Mouse (Mus musculus): Measurements from ENCODE around the gene Krcc1.
"Not testable (repeated sequence)": the region's sequence is repeated elsewhere in the genome, so short reads cannot be mapped to it uniquely, and the experiment has no call there.

Gene Krcc1

GRCm38 (mm10) chr6:71262142-71262833 lies 9.2 kb upstream of the Krcc1 start:
- DNase-seq (ENCODE audit: low spot score in 2 of 2), result no peak

- not testable (repeated sequence) for DNase-seq (ENCODE audit: low spot score in 2 of 2)
These were observed 3.9 kb upstream of the Krcc1 start for GRCm38 (mm10) chr6:71267603-71268002.

GRCm38 (mm10) chr6:71268929-71269685 lies 2.4 kb upstream of the Krcc1 start:
- no peak for DNase-seq (ENCODE audit: low spot score in 2 of 2)

GRCm38 (mm10) chr6:71269686-71270050 lies 1.8 kb upstream of the Krcc1 start:
- DNase-seq (ENCODE audit: low spot score in 2 of 2), result not testable (repeated sequence)

GRCm38 (mm10) chr6:71270301-71271056 lies 998 bp upstream of the Krcc1 start:
- peak in 1 of 2 experiments; percentile 3 for DNase-seq (ENCODE audit: low spot score in 2 of 2)

GRCm38 (mm10) chr6:71271057-71271388 lies 454 bp upstream of the Krcc1 start:
- no peak for DNase-seq (ENCODE audit: low spot score in 2 of 2)

- no peak for DNase-seq (ENCODE audit: low spot score in 2 of 2)
These were observed 852 bp downstream of the Krcc1 start for GRCm38 (mm10) chr6:71272316-71272741.

GRCm38 (mm10) chr6:71273715-71274114 lies 2.2 kb downstream of the Krcc1 start:
- DNase-seq (ENCODE audit: low spot score in 2 of 2), result no peak

- no peak for DNase-seq (ENCODE audit: low spot score in 2 of 2)
These were observed 3.1 kb downstream of the Krcc1 start for GRCm38 (mm10) chr6:71274621-71275020.

GRCm38 (mm10) chr6:71279418-71279817 lies 7.9 kb downstream of the Krcc1 start:
- DNase-seq (ENCODE audit: low spot score in 2 of 2), result no peak

GRCm38 (mm10) chr6:71293509-71293908 lies 22.0 kb downstream of the Krcc1 start:
- no peak for DNase-seq (ENCODE audit: low spot score in 2 of 2)

- DNase-seq (ENCODE audit: low spot score in 2 of 2), result no peak
These were observed 23.8 kb downstream of the Krcc1 start for GRCm38 (mm10) chr6:71295303-71295702.

GRCm38 (mm10) chr6:71298051-71298450 lies 26.6 kb downstream of the Krcc1 start:
- DNase-seq (ENCODE audit: low spot score in 2 of 2), result no peak

GRCm38 (mm10) chr6:71298751-71299150 lies 27.3 kb downstream of the Krcc1 start:
- DNase-seq (ENCODE audit: low spot score in 2 of 2), result peak in 1 of 2 experiments; percentile 14

GRCm38 (mm10) chr6:71302097-71302731 lies 30.7 kb downstream of the Krcc1 start:
- DNase-seq (ENCODE audit: low spot score in 2 of 2), result no peak

GRCm38 (mm10) chr6:71307486-71307885 lies 36.0 kb downstream of the Krcc1 start:
- no peak for DNase-seq (ENCODE audit: low spot score in 2 of 2)

GRCm38 (mm10) chr6:71321826-71322283 lies 50.4 kb downstream of the Krcc1 start, which contains the start of gene Smyd1:
Smyd1 (minus strand) TSS chr6:71322233.
- DNase-seq (ENCODE audit: low spot score in 2 of 2), result no peak

- DNase-seq (ENCODE audit: low spot score in 2 of 2), result no peak
These were observed 51.0 kb downstream of the Krcc1 start, which contains the start of gene Cd8b1 for GRCm38 (mm10) chr6:71322491-71322921. Cd8b1 (plus strand) TSS chr6:71322788.

GRCm38 (mm10) chr6:71324816-71325215 lies 53.3 kb downstream of the Krcc1 start:
- DNase-seq (ENCODE audit: low spot score in 2 of 2), result no peak

GRCm38 (mm10) chr6:71329881-71330280 lies 58.4 kb downstream of the Krcc1 start:
- DNase-seq (ENCODE audit: low spot score in 2 of 2), result no peak

GRCm38 (mm10) chr6:71330486-71330885 lies 59.0 kb downstream of the Krcc1 start:
- DNase-seq (ENCODE audit: low spot score in 2 of 2), result no peak

- not testable (repeated sequence) for DNase-seq (ENCODE audit: low spot score in 2 of 2)
These were observed 60.0 kb downstream of the Krcc1 start for GRCm38 (mm10) chr6:71331491-71331890.

All from spleen, postnatal 14 days (tissue).